ENCODE assay signal across 9 mouse cellular contexts in genomic region chrX:166147158-166147846, GRCm38 (mm10). TPM values are rescaled to one million over a fixed set of nuclear protein-coding genes. Genes with fewer than 3 reads are reported as not detected.
A peak's percentile ranks its signal among the peaks of the same experiment; 100 is the strongest.
DNase-seq lines count a peak whose midpoint lies in the region; ATAC-seq and TF ChIP-seq lines count a peak whose summit lies in the region.
"Had no signal": no experiment of that assay in that cellular context is flagged by ENCODE, and none has a peak within 500 bp of the region (broad histone marks: within the 10 kb centered on the region; RNA-seq: fewer than 3 reads in every experiment).

No protein-coding gene starts in this region.

- H3K27ac ChIP-seq in hindbrain, embryonic 11.5 days (ENCODE audit: low read depth, low read length) = no peak overlapping the region
- H3K27ac ChIP-seq in hindbrain, embryonic 10.5 days = no peak overlapping the region
- no peak overlapping the region for H3K27ac ChIP-seq in forebrain, embryonic 12.5 days
- no peak overlapping the region for H3K27ac ChIP-seq in midbrain, postnatal 0 days (ENCODE audit: low read depth, low read length)
- H3K27ac ChIP-seq in heart, embryonic 10.5 days = no peak overlapping the region

- H3K9ac ChIP-seq in hindbrain, embryonic 11.5 days (ENCODE audit: low read depth, low read length) = no peak overlapping the region
- no peak overlapping the region for H3K9ac ChIP-seq in forebrain, embryonic 12.5 days
- no peak overlapping the region for H3K9ac ChIP-seq in midbrain, postnatal 0 days (replicated peaks; ENCODE audit: low read length, poor library complexity, severe bottlenecking)

- WGBS in hindbrain, embryonic 11.5 days = 63% methylated on average over 15 of the region's 15 CpGs
- 65% methylated on average over 15 of the region's 15 CpGs for WGBS in hindbrain, embryonic 10.5 days
- WGBS in forebrain, embryonic 12.5 days = 49% methylated on average over 15 of the region's 15 CpGs
- WGBS in midbrain, postnatal 0 days = 47% methylated on average over 15 of the region's 15 CpGs
- 78% methylated on average over 15 of the region's 15 CpGs for WGBS in heart, embryonic 10.5 days

- no peaks in the 10 kb centered on the region for H3K4me1 ChIP-seq in hindbrain, embryonic 11.5 days (replicated peaks; ENCODE audit: control insufficient read depth, insufficient read depth, low read length)
- no peaks in the 10 kb centered on the region for H3K4me1 ChIP-seq in hindbrain, embryonic 10.5 days (replicated peaks)
- H3K4me1 ChIP-seq in forebrain, embryonic 12.5 days = no peaks in the 10 kb centered on the region
- no peaks in the 10 kb centered on the region for H3K4me1 ChIP-seq in midbrain, postnatal 0 days (ENCODE audit: insufficient read depth, low read length)
- H3K4me1 ChIP-seq in heart, embryonic 10.5 days = no peaks in the 10 kb centered on the region

- H3K27me3 ChIP-seq in hindbrain, embryonic 11.5 days (ENCODE audit: control insufficient read depth, insufficient read depth, low read length) = no peaks in the 10 kb centered on the region
- peaks cover 9% of the 10 kb centered on the region; the same call in 1 of the 2 replicates for H3K27me3 ChIP-seq in hindbrain, embryonic 10.5 days (ENCODE audit: insufficient read depth, poor library complexity, severe bottlenecking)
- peaks cover 14% of the 10 kb centered on the region; the same call in 1 of the 2 replicates for H3K27me3 ChIP-seq in forebrain, embryonic 12.5 days
- H3K27me3 ChIP-seq in midbrain, postnatal 0 days (ENCODE audit: insufficient read depth, low read length) = no peaks in the 10 kb centered on the region
- no peaks in the 10 kb centered on the region; the same call in 1 of the 2 replicates for H3K27me3 ChIP-seq in heart, embryonic 10.5 days (ENCODE audit: insufficient read depth, poor library complexity, severe bottlenecking)

- ATAC-seq in hindbrain, embryonic 11.5 days (ENCODE audit: low FRiP score) = peak; percentile 75; the same call in 1 of the 2 replicates
- peak; percentile 75; the same call in 1 of the 2 replicates for ATAC-seq in forebrain, embryonic 12.5 days (ENCODE audit: low FRiP score)
- ATAC-seq in midbrain, postnatal 0 days (ENCODE audit: low FRiP score) = peak; percentile 80
- ATAC-seq: inflammation-experienced regulatory T-cells, adult 6 months had no signal

- H3K36me3 ChIP-seq in hindbrain, embryonic 11.5 days (ENCODE audit: control insufficient read depth, insufficient read depth, low read length) = no peaks in the 10 kb centered on the region
- H3K36me3 ChIP-seq in hindbrain, embryonic 10.5 days = no peaks in the 10 kb centered on the region
- H3K36me3 ChIP-seq in forebrain, embryonic 12.5 days (replicated peaks) = no peaks in the 10 kb centered on the region
- H3K36me3 ChIP-seq in midbrain, postnatal 0 days (ENCODE audit: insufficient read depth, low read length) = no peaks in the 10 kb centered on the region
- no peaks in the 10 kb centered on the region for H3K36me3 ChIP-seq in heart, embryonic 10.5 days

- H3K4me2 ChIP-seq in hindbrain, embryonic 11.5 days (replicated peaks; ENCODE audit: low read depth, low read length) = no peak overlapping the region
- H3K4me2 ChIP-seq in forebrain, embryonic 12.5 days = no peak overlapping the region
- 0 out of 2 replicates have a peak overlapping the region, but pooled peaks have one; percentile 6 for H3K4me2 ChIP-seq in midbrain, postnatal 0 days (ENCODE audit: low read depth, low read length, poor library complexity, severe bottlenecking)

- DNase-seq in hindbrain, embryonic 11.5 days (ENCODE audit: low spot score) = peak; percentile 36
- DNase-seq in hindbrain, embryonic 10.5 days (ENCODE audit: low spot score) = no peak
- peak; percentile 26 for DNase-seq in Muller cell, postnatal 12 days (ENCODE audit: inconsistent ontology term)
- DNase-seq in midbrain, postnatal 0 days (ENCODE audit: low spot score) = peak; percentile 76
- DNase-seq in testis, postnatal 14 days (ENCODE audit: low spot score) = no peak
- DNase-seq in heart, embryonic 10.5 days (ENCODE audit: low spot score) = no peak
- DNase-seq: lung, postnatal 4 days had no signal

- peak; percentile 76 for TF ChIP-seq CTCF in midbrain, postnatal 0 days (IDR thresholded peaks at IDR 0.05)

- H3K4me3 ChIP-seq in hindbrain, embryonic 11.5 days (ENCODE audit: low read depth, low read length) = no peak overlapping the region
- no peak overlapping the region for H3K4me3 ChIP-seq in hindbrain, embryonic 10.5 days
- H3K4me3 ChIP-seq in forebrain, embryonic 12.5 days (replicated peaks) = no peak overlapping the region
- H3K4me3 ChIP-seq in midbrain, postnatal 0 days (ENCODE audit: low read depth, low read length) = no peak overlapping the region
- H3K4me3 ChIP-seq in heart, embryonic 10.5 days = no peak overlapping the region

- H3K9me3 ChIP-seq in hindbrain, embryonic 11.5 days (ENCODE audit: control insufficient read depth, low read length) = no peaks in the 10 kb centered on the region
- no peaks in the 10 kb centered on the region for H3K9me3 ChIP-seq in hindbrain, embryonic 10.5 days
- no peaks in the 10 kb centered on the region for H3K9me3 ChIP-seq in forebrain, embryonic 12.5 days
- H3K9me3 ChIP-seq in midbrain, postnatal 0 days (ENCODE audit: low read length) = no peaks in the 10 kb centered on the region
- H3K9me3 ChIP-seq in heart, embryonic 10.5 days = no peaks in the 10 kb centered on the region

RNA-seq across cellular contexts. Expression of gene Gemin8, which starts 23.0 kb away (rescaled TPM):
- 17.7 and 18.6 TPM in 2 replicates for polyA plus RNA-seq in hindbrain, embryonic 11.5 days (2014; fragmentation: Nextera tagmentation; extraction: Ambion mirVana)
- 20.2 and 20.6 TPM in 2 replicates for polyA plus RNA-seq in hindbrain, embryonic 10.5 days (2016; fragmentation: Nextera tagmentation; extraction: Ambion mirVana)
- 15.1 and 16.7 TPM in 2 replicates for polyA plus RNA-seq in forebrain, embryonic 12.5 days (2016; fragmentation: Nextera tagmentation; extraction: Ambion mirVana)
- total RNA-seq in midbrain, postnatal 0 days (2014; rRNA removed) = 7.6 TPM in 2 replicates
- polyA plus RNA-seq in midbrain, postnatal 0 days (2015; fragmentation: Nextera tagmentation; extraction: Ambion mirVana) = 6.2 and 6.5 TPM in 2 replicates
- 7.3 and 12.8 TPM in 2 replicates for polyA plus RNA-seq in heart, embryonic 10.5 days (2016; fragmentation: Nextera tagmentation; extraction: Ambion mirVana)

Comparison
In these comparisons a context has a peak if more than half of its experiments do, and no peak if none do; other contexts are left out.
1. DNase-seq: peak in hindbrain, embryonic 11.5 days (single experiment), Muller cell, postnatal 12 days (single experiment) and midbrain, postnatal 0 days (single experiment); none in hindbrain, embryonic 10.5 days (single experiment), testis, postnatal 14 days (single experiment) and heart, embryonic 10.5 days (single experiment).
2. Peak in every context shown above with its lines, with median percentiles within 50 percentile points of each other: ATAC-seq.